11 mouse cellular contexts compared by ENCODE assay signal in the genomic region with DNA sequence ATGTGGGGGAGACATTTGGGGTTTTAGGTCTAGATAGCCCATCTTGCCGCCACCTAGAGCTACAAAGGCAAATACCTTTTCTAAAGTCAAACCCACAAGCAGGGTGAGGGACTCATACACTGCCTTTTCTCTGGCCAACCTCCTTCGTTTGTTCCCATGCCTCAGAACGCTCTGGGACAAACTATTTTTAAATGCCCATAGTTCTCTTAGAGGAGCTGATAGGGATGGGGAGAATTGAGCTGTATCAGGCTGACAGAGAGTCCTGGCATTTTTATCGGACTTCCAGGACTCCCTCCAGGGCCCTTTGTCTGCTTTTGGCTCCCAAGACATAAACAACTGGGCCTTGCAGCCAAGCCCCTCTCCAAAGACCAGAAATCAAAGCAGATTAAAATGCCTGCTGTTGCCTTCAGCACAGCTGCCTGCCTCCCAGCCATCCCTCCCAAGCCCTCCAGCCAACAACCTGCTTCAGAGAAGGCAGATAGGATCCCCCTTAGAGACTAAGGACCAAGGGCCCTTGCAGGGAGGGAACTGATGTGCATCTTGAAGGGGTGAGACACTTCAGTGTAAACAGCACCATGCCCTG. TPM values are rescaled to one million over a fixed set of nuclear protein-coding genes. Genes with fewer than 3 reads are reported as not detected.
DNase-seq lines count a peak whose midpoint lies in the region; ATAC-seq and TF ChIP-seq lines count a peak whose summit lies in the region.
"Had no signal": no experiment of that assay in that cellular context is flagged by ENCODE, and none has a peak within 500 bp of the region (broad histone marks: within the 10 kb centered on the region; RNA-seq: fewer than 3 reads in every experiment).

No protein-coding gene starts in this region.

- H3K36me3 ChIP-seq in lung, embryonic 16.5 days (ENCODE audit: control insufficient read depth, insufficient read depth, low read length) = no peaks in the 10 kb centered on the region

- TF ChIP-seq POLR2A in lung, adult 2 months (IDR thresholded peaks at IDR 0.05; ENCODE audit: borderline replicate concordance, extremely low read depth, low read depth, low read length) = no peak

- 46% methylated on average over 4 of the region's 4 CpGs for WGBS in lung, embryonic 16.5 days
- 50% methylated on average over 4 of the region's 4 CpGs for WGBS in lung, adult 2 months

- no peak overlapping the region for H3K4me2 ChIP-seq in lung, embryonic 16.5 days (ENCODE audit: low read depth, low read length)

- intact Hi-C loops in heart, postnatal 25 days (cut with DNase I) = no loop called here
- intact Hi-C loops in heart, postnatal 36 days (cut with DNase I) = no loop called here

- H3K4me3 ChIP-seq in lung, embryonic 16.5 days (ENCODE audit: low read length) = no peak overlapping the region
- H3K4me3 ChIP-seq in lung, adult 2 months (replicated peaks; ENCODE audit: extremely low read depth, low read depth, low read length) = no peak overlapping the region

- peak; percentile 37; the same call in 1 of the 2 replicates for ATAC-seq in lung, embryonic 16.5 days (ENCODE audit: low read depth)

- 0 out of 2 replicates have a peak overlapping the region, but pooled peaks have one; percentile 6 for H3K9ac ChIP-seq in lung, embryonic 16.5 days (ENCODE audit: low read length)

- peaks cover 6% of the 10 kb centered on the region for H3K4me1 ChIP-seq in lung, embryonic 16.5 days (replicated peaks; ENCODE audit: control insufficient read depth, insufficient read depth, low read length)
- H3K4me1 ChIP-seq in lung, adult 2 months (ENCODE audit: control insufficient read depth, insufficient read depth, low read length) = no peaks in the 10 kb centered on the region; the same call in 1 of the 2 replicates

- TF ChIP-seq CTCF in lung, adult 2 months (IDR thresholded peaks at IDR 0.05; ENCODE audit: insufficient read depth, low read length) = no peak

- DNase-seq in heart, adult 18-20 months = peak; percentile 36 to 65
- no peak for DNase-seq in heart, postnatal 25 days (ENCODE audit: low spot score)
- DNase-seq in lung, adult 2 months = no peak
- DNase-seq in heart, adult 8-10 months (ENCODE audit: low spot score) = peak; percentile 26
- peak; percentile 19 to 25 for DNase-seq in heart, postnatal 36 days
- no peak for DNase-seq in layer of hippocampus, postnatal 36 days
- DNase-seq in retina, postnatal 1 day = no peak
- DNase-seq: B cell, adult 2 months; right cerebral cortex, postnatal 25 days had no signal

- no peaks in the 10 kb centered on the region for H3K9me3 ChIP-seq in lung, embryonic 16.5 days (ENCODE audit: control insufficient read depth, low read length)

- 0 out of 2 replicates have a peak overlapping the region, but pooled peaks have one; percentile 16 for H3K27ac ChIP-seq in lung, embryonic 16.5 days (ENCODE audit: low read length)
- H3K27ac ChIP-seq: macrophage had no signal

- no peaks in the 10 kb centered on the region for H3K27me3 ChIP-seq in lung, embryonic 16.5 days (ENCODE audit: control insufficient read depth, insufficient read depth, low read depth, low read length)

RNA-seq across cellular contexts. Expression of a gene that starts 51.6 kb away (rescaled TPM):
- total RNA-seq in heart, adult 18-20 months (2021) = 10 to 100 TPM; 10.6 to 14.2 TPM
- total RNA-seq in heart, postnatal 25 days (2021) = 10 to 100 TPM; 15.4 to 16.8 TPM
- 35.5 and 37.6 TPM in 2 replicates for polyA plus RNA-seq in lung, embryonic 16.5 days (2015; fragmentation: Nextera tagmentation; extraction: Ambion mirVana)
- 16.6 and 20.1 TPM in 2 replicates for polyA plus RNA-seq in lung, adult 2 months (2012; rRNA removed)
- total RNA-seq in heart, adult 8-10 months (2022) = 10 to 100 TPM; 12.7 to 14.9 (median 14.4) TPM
- 10 to 100 TPM; 16.6 to 19.0 TPM for total RNA-seq in heart, postnatal 36 days (2021)
- 10 to 100 TPM; 35.3 to 43.9 TPM for total RNA-seq in layer of hippocampus, postnatal 36 days (2021)

Comparison
In these comparisons a context has a peak if more than half of its experiments do, and no peak if none do; other contexts are left out.
1. DNase-seq: peak in heart, adult 18-20 months (2 of 2), heart, adult 8-10 months (single experiment) and heart, postnatal 36 days (2 of 2); none in heart, postnatal 25 days (single experiment), lung, adult 2 months (single experiment), layer of hippocampus, postnatal 36 days (0 of 2) and retina, postnatal 1 day (single experiment).